Mouse (Mus musculus) brown adipose tissue, adult 24 weeks (tissue): ENCODE results near the gene Gimap8. TPM values are rescaled to one million over a fixed set of nuclear protein-coding genes. Genes with fewer than 3 reads are reported as not detected.

Experiments used
- H3K27ac ChIP-seq: fragments of 200-500 bp; replicated peaks from 2 replicates; pipeline ENCODE4 v1.5.1; 2012; ENCODE audit warnings: low read depth, mild to moderate bottlenecking, low read length
- H3K4me1 ChIP-seq: fragments of 200-500 bp; 2 replicates; pipeline ENCODE4 v1.6.1; 2012; ENCODE audit warnings: low read length, mixed read lengths; ENCODE audit not compliant: control insufficient read depth, insufficient read depth, insufficient read length
- H3K4me3 ChIP-seq: fragments of 200-500 bp; 2 replicates; pipeline ENCODE4 v1.5.1; 2012; ENCODE audit warnings: low read depth, mild to moderate bottlenecking, low read length, moderate library complexity; ENCODE audit not compliant: insufficient read depth
- polyA plus RNA-seq: library from polyadenylated mRNA; stranded (reverse); fragments of >200 nt; gene quantifications from 2 replicates; pipeline ENCODE4 v1.2.4, GENCODE M21; 2012; ENCODE audit not compliant: missing spikeins, insufficient read depth, insufficient read length

Gimap8 gene
- polyA plus RNA-seq, 1 experiment: 3.4 TPM

DNA sequence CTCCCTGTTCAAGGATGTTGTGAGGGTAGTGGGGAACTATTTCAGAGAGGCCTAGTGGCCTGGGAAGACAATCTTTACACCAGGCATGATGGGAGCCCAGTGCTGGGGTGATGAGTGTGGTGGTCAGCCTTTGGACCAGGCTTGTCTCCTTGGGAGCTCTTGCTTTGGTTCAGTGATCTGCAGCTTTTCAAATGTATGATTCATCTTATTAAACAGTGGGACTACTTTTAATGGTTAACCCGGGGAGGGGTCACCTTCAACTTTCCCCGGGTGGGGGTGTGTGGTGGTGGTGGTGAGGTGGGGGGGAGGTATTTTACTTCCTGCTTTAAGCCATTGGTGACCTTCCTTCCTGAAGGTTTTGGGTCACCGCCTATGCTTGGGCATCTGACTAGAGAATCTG, 18.7 kb upstream of the Gimap8 start:
- Histone ChIP-seq H3K4me1 (peaks cover 5% of the 10 kb centered on the region; the same call in 1 of the 2 replicates), H3K4me3 (peak overlapping the region; percentile 60; the same call in 1 of the 2 replicates), H3K27ac (0 out of 2 replicates have a peak overlapping the region, but pooled peaks have one; percentile 42)

- Histone ChIP-seq H3K27ac (no peak overlapping the region), H3K4me1 (peaks cover 5% of the 10 kb centered on the region; the same call in 1 of the 2 replicates), H3K4me3 (peak overlapping the region; percentile 41)
Measured at GRCm38 (mm10) chr6:48628808-48629660, 18.0 kb upstream of the Gimap8 start.

DNA sequence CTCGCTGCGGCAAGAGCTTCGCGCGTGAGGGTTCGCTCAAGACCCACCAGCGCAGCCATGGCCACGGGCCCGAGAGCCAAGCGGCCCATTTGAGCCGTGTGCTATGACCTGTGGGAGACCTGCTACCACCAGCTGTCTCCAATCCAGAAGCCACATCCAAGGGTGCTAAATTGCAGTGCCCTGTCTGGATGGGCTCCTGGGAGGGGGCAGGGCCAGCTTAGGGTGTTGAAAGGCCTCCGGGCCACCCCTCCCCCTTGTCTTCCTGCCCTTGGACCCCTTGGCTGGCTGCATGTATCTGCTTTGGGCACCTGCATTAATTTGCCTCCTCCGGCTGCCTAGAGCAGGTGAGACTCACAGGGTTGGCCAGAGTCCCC, 17.4 kb upstream of the Gimap8 start:
- H3K4me1 ChIP-seq: peaks cover 5% of the 10 kb centered on the region; the same call in 1 of the 2 replicates
- peak overlapping the region; percentile 41 for H3K4me3 ChIP-seq
- no peak overlapping the region for H3K27ac ChIP-seq

DNA sequence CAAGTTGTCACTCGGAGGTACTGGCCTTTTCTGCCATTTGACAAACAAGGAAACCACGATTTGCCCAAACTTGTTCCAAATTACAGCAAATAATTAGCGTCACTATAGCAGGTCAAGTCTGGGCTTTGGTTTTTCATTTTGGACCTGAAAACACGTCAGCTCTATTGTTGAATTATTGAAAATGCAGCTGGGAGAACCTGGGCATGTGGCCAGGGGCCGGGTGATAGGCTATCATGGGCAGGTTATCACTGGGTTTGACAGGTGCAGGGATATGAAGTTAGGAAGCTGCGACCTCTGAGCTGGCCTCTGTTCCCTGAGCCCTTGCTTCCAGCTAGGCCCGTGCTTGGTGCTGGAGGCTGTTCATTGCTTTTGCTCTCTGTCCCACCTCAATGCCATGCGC, 16.2 kb upstream of the Gimap8 start:
- Histone ChIP-seq H3K4me1 (peaks cover 5% of the 10 kb centered on the region; the same call in 1 of the 2 replicates), H3K27ac (no peak overlapping the region), H3K4me3 (no peak overlapping the region)

DNA sequence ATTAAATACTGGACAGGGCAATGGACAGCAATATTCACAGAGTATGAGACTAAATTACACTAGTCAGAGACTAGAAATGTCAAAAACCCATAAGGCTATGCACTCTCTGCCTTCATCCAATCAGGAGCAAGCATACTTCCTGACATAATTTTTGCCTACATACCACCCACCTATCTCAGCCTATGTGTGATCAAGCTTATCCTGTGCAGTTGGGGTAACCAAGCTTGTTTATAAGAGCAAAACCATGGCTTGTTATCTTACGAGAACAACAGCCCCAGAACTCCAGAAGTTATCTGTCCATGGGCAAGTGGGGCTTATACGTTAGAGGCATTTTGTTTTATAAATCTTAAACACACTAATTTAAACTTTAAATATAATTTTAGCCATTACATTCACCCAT, 11.9 kb upstream of the Gimap8 start:
- Histone ChIP-seq H3K27ac (no peak overlapping the region), H3K4me1 (no peaks in the 10 kb centered on the region), H3K4me3 (no peak overlapping the region)

DNA sequence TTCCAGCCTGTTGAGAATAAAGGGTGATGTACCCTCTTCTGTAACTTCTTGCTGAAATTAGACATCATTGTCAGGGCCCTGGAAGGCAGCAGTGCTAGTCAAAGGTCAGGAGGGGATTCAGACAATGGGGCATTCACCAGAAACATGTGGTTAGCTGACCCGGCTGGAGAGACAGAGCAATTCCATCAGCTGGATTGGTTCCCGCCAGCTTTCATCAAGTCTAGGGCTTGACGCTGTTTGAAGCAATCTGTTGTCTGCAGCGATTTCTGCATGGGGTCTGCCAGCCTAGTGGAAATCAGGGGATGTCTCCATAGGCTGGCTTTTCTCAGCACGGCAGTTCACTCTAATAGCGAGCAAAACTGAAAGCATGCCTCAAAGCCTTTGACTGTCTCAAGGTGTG, 10.5 kb upstream of the Gimap8 start:
- Histone ChIP-seq H3K4me1 (no peaks in the 10 kb centered on the region), H3K27ac (no peak overlapping the region), H3K4me3 (no peak overlapping the region)

- Histone ChIP-seq H3K4me3 (no peak overlapping the region), H3K27ac (no peak overlapping the region), H3K4me1 (no peaks in the 10 kb centered on the region)
Measured at GRCm38 (mm10) chr6:48637811-48638500, 9.1 kb upstream of the Gimap8 start.

- H3K27ac ChIP-seq: no peak overlapping the region
- H3K4me3 ChIP-seq: no peak overlapping the region
- H3K4me1 ChIP-seq: no peaks in the 10 kb centered on the region
Measured at GRCm38 (mm10) chr6:48638553-48638952, 8.5 kb upstream of the Gimap8 start.

- Histone ChIP-seq H3K27ac (no peak overlapping the region), H3K4me1 (no peaks in the 10 kb centered on the region), H3K4me3 (no peak overlapping the region)
Measured at GRCm38 (mm10) chr6:48641391-48641790, 5.6 kb upstream of the Gimap8 start.

GRCm38 (mm10) chr6:48642764-48643292, 4.2 kb upstream of the Gimap8 start:
- peaks cover under 1% of the 10 kb centered on the region; the same call in 1 of the 2 replicates for H3K4me1 ChIP-seq
- H3K27ac ChIP-seq: no peak overlapping the region
- H3K4me3 ChIP-seq: no peak overlapping the region

DNA sequence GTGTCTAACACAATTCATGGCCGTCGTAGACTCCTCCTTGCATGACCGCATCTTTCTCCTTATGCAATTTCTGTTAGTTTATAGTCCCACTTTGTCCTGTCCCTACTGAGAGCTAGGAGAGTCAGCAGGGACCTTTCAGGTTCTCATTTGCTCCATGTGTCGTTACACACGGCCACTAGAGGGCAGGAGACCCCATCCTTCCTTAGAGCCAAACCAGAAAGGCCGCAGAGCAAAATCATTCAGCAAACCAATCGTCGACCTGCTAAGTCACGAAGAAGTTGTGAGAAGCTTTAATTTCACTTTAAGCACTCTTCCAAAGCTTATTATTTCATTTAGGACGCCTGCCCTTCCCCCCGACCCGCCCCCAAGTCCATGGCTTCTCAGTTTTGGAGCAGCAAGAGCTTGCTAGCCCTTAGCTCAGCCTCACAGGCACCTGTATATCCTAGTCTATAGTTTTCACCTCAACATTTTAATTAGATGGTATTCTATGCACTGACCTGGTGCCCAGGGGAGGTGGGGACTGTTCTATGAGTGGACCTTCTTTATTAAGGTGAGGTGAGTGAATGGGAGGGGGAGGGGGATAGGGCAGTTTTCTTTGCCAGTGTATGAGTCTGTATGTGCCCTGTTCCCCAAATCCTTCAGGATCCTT, 1.2 kb upstream of the Gimap8 start:
- Histone ChIP-seq H3K27ac (no peak overlapping the region), H3K4me3 (no peak overlapping the region), H3K4me1 (peaks cover 5% of the 10 kb centered on the region; the same call in 1 of the 2 replicates)

DNA sequence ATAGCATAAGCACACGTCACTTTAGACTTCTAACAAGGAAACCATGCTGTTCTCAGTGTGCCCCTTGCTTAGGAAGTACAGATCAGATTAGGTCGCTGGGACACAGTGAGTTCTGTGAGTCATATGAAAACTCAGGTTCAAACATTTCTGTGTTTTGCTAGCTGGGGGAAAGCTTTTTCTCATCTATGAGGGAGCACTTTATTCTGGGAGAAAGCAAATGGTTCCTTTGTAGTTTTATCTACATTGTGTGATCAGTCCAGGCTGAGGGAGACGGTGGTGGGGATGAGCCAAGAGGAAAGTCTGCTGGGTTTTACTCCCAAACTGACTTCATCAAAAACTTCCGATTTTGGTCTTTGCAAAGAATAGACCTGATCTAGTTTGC, 734 bp upstream of the Gimap8 start:
- H3K4me1 ChIP-seq: peaks cover 5% of the 10 kb centered on the region; the same call in 1 of the 2 replicates
- no peak overlapping the region for H3K4me3 ChIP-seq
- no peak overlapping the region for H3K27ac ChIP-seq

- peak overlapping the region; percentile 97 for H3K27ac ChIP-seq
- H3K4me1 ChIP-seq: peaks cover 5% of the 10 kb centered on the region; the same call in 1 of the 2 replicates
- H3K4me3 ChIP-seq: peak overlapping the region; percentile 75
Measured at GRCm38 (mm10) chr6:48647611-48648010, 577 bp downstream of the Gimap8 start.

DNA sequence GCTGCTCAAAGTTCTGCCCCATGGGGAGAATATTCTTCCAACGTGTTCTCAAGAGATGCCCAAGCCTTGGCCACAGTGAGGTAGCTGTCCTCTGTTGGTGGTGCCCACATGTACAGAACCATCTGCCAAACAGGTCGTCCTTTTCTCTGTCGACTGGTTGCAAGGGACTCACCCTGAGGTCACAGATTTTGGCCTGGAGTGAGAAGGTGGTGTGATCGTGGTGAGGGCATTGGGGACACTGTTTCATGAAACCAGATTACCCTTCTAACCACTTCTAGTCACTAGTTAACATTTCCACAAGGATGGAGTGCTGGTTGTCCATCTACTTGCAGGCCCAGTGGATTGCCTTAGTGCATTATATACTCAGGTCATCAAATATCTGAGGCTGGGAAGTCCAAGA, 1.7 kb downstream of the Gimap8 start:
- Histone ChIP-seq H3K4me1 (peaks cover 5% of the 10 kb centered on the region; the same call in 1 of the 2 replicates), H3K27ac (no peak overlapping the region), H3K4me3 (no peak overlapping the region)

DNA sequence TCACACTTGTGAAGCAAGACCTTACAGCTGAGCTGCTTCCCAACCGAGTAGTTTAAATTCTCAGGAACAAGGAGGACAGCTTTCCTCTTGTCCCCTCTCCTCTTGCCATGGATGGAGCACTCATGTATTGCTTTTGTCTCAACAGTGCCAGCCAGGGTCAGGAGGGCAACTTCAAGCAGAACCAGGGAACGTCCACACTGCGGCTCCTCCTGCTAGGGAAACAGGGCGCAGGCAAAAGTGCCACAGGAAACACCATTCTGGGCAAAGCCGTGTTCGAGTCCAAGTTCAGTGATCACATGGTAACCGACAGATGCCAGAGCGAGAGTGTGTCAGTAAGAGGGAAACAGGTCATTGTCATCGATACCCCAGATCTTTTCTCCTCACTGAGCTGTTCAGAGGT, 3.0 kb downstream of the Gimap8 start:
- H3K4me1 ChIP-seq: peaks cover 5% of the 10 kb centered on the region; the same call in 1 of the 2 replicates
- H3K4me3 ChIP-seq: no peak overlapping the region
- no peak overlapping the region for H3K27ac ChIP-seq
